Mouse (Mus musculus) lung, adult 2 months (tissue): ENCODE results near the gene Heatr5a. TPM values are rescaled to one million over a fixed set of nuclear protein-coding genes. Genes with fewer than 3 reads are reported as not detected.
A peak's percentile ranks its signal among the peaks of the same experiment; 100 is the strongest.

Experiments
- DNase-seq: peaks from one replicate; pipeline ENCODE4 v3.0.0; 2022
- H3K4me1 ChIP-seq: fragments of 200-500 bp; 2 replicates; pipeline ENCODE4 v1.6.1; 2011; ENCODE audit warnings: low read length; ENCODE audit not compliant: control insufficient read depth, insufficient read depth
- H3K4me3 ChIP-seq: fragments of 200-500 bp; replicated peaks from 2 replicates; pipeline ENCODE3; 2011; ENCODE audit warnings: low read depth, mild to moderate bottlenecking, control low read depth, low read length; ENCODE audit errors: extremely low read depth
- CTCF ChIP-seq: fragments of 200-500 bp; IDR thresholded peaks from 2 replicates; pipeline ENCODE4 v1.5.1; 2011; ENCODE audit warnings: mild to moderate bottlenecking, low read length, control low read depth; ENCODE audit not compliant: insufficient read depth
- POLR2A ChIP-seq: fragments of 200-500 bp; IDR thresholded peaks from 2 replicates; pipeline ENCODE4 v1.6.1; 2011; ENCODE audit warnings: low read depth, mild to moderate bottlenecking, control low read depth, low read length, borderline replicate concordance; ENCODE audit errors: extremely low read depth
- WGBS: fragments of 180-500 bp; shearing (Covaris S2); methylation state at CpG from one replicate; pipeline ENCODE4 v1.1.7; 2018; 5-methylcytosine and 5-hydroxymethylcytosine counted together
- polyA plus RNA-seq: library from polyadenylated mRNA; depleted of rRNA; stranded (reverse); fragments of >200 nt; gene quantifications from 2 replicates; pipeline ENCODE4 v1.2.3, GENCODE M21; 2012

Heatr5a gene
- polyA plus RNA-seq, 1 experiment: 50.4 TPM

- no peak overlapping the region for H3K4me3 ChIP-seq
- TF ChIP-seq CTCF (no peak), POLR2A (no peak)
- no peak for DNase-seq
- peaks cover 3% of the 10 kb centered on the region for H3K4me1 ChIP-seq
- 82% methylated on average over 1 of the region's 1 CpGs for WGBS
These were observed 3.3 kb upstream of the Heatr5a start for GRCm38 (mm10) chr12:51974381-51974780.

- Histone ChIP-seq H3K4me3 (no peak overlapping the region), H3K4me1 (peaks cover 3% of the 10 kb centered on the region)
- DNase-seq: no peak
- TF ChIP-seq POLR2A: no peak
- 0 out of 2 replicates have a peak, but pooled peaks have one; percentile 10 for TF ChIP-seq CTCF
- WGBS: 78% methylated on average over 5 of the region's 5 CpGs
These were observed 1.3 kb upstream of the Heatr5a start for GRCm38 (mm10) chr12:51972269-51973065.

GRCm38 (mm10) chr12:51970352-51971069 lies 610 bp downstream of the Heatr5a start:
- TF ChIP-seq POLR2A (no peak), CTCF (no peak)
- no peak for DNase-seq
- 1% methylated on average over 33 of the region's 35 CpGs for WGBS
- H3K4me1 ChIP-seq: peaks cover 3% of the 10 kb centered on the region
- peak overlapping the region; percentile 78 for H3K4me3 ChIP-seq

GRCm38 (mm10) chr12:51969876-51970275 lies 1.2 kb downstream of the Heatr5a start:
- 16% methylated on average over 7 of the region's 7 CpGs for WGBS
- TF ChIP-seq POLR2A (no peak), CTCF (no peak)
- DNase-seq: no peak
- Histone ChIP-seq H3K4me3 (peak overlapping the region; percentile 51), H3K4me1 (peaks cover 3% of the 10 kb centered on the region)

GRCm38 (mm10) chr12:51969092-51969491 lies 2.0 kb downstream of the Heatr5a start:
- WGBS: 89% methylated on average over 2 of the region's 2 CpGs
- DNase-seq: no peak
- TF ChIP-seq POLR2A: no peak
- no peak for TF ChIP-seq CTCF
- peaks cover 3% of the 10 kb centered on the region for H3K4me1 ChIP-seq
- H3K4me3 ChIP-seq: no peak overlapping the region

GRCm38 (mm10) chr12:51967915-51968595 lies 3.1 kb downstream of the Heatr5a start:
- TF ChIP-seq CTCF (no peak), POLR2A (no peak)
- no peak overlapping the region for H3K4me3 ChIP-seq
- peaks cover 3% of the 10 kb centered on the region for H3K4me1 ChIP-seq
- WGBS: 71% methylated on average over 9 of the region's 9 CpGs
- no peak for DNase-seq

- 75% methylated on average over 6 of the region's 6 CpGs for WGBS
- no peak overlapping the region for H3K4me3 ChIP-seq
- DNase-seq: no peak
- H3K4me1 ChIP-seq: no peaks in the 10 kb centered on the region
- TF ChIP-seq CTCF: no peak
- no peak for TF ChIP-seq POLR2A
These were observed 13.5 kb downstream of the Heatr5a start for GRCm38 (mm10) chr12:51957626-51958025.

- no peak for TF ChIP-seq POLR2A
- TF ChIP-seq CTCF: no peak
- H3K4me1 ChIP-seq: no peaks in the 10 kb centered on the region
- no peak for DNase-seq
- H3K4me3 ChIP-seq: no peak overlapping the region
- WGBS: 83% methylated on average over 10 of the region's 10 CpGs
These were observed 18.8 kb downstream of the Heatr5a start for GRCm38 (mm10) chr12:51952309-51952708.

GRCm38 (mm10) chr12:51947498-51947945 lies 23.6 kb downstream of the Heatr5a start:
- TF ChIP-seq POLR2A: no peak
- TF ChIP-seq CTCF: 0 out of 2 replicates have a peak, but pooled peaks have one; percentile 35
- no peak for DNase-seq
- 75% methylated on average over 10 of the region's 10 CpGs for WGBS
- Histone ChIP-seq H3K4me3 (no peak overlapping the region), H3K4me1 (no peaks in the 10 kb centered on the region)
